Mouse (Mus musculus) heart, embryonic 11.5 days (tissue): ENCODE data around the gene Cypt4. TPM values are rescaled to one million over a fixed set of nuclear protein-coding genes. Genes with fewer than 3 reads are reported as not detected.
"Not testable (repeated sequence)": the region's sequence is repeated elsewhere in the genome, so short reads cannot be mapped to it uniquely, and the experiment has no call there.

ENCODE experiments used
- ATAC-seq: fragments of 200-750 bp; cut with Nextera tagmentation; replicated peaks from 2 replicates; pipeline ENCODE4 v1.8.0; 2017; ENCODE audit warnings: moderate library complexity; ENCODE audit not compliant: insufficient number of reproducible peaks, low FRiP score, low TSS enrichment
- H3K27ac ChIP-seq: fragments of 300-500 bp; sonication (generic); 2 replicates; pipeline ENCODE4 v1.5.1; 2014; ENCODE audit warnings: mild to moderate bottlenecking, low read depth, low read length
- H3K27me3 ChIP-seq: fragments of 300-500 bp; sonication (generic); 2 replicates; pipeline ENCODE4 v1.6.1; 2014; ENCODE audit warnings: mild to moderate bottlenecking, low read length, mixed read lengths; ENCODE audit not compliant: control insufficient read depth, insufficient read depth
- H3K36me3 ChIP-seq: fragments of 300-500 bp; sonication (generic); 2 replicates; pipeline ENCODE4 v1.6.1; 2014; ENCODE audit warnings: mild to moderate bottlenecking, low read length, moderate library complexity, mixed read lengths; ENCODE audit not compliant: control insufficient read depth, insufficient read depth
- H3K4me1 ChIP-seq: fragments of 300-500 bp; sonication (generic); 2 replicates; pipeline ENCODE4 v1.6.1; 2014; ENCODE audit warnings: low read length; ENCODE audit not compliant: control insufficient read depth, insufficient read depth
- H3K4me2 ChIP-seq: fragments of 300-500 bp; sonication (generic); 2 replicates; pipeline ENCODE4 v1.6.1; 2014; ENCODE audit warnings: mild to moderate bottlenecking, moderate library complexity
- H3K4me3 ChIP-seq: fragments of 300-500 bp; sonication (generic); 2 replicates; pipeline ENCODE4 v1.5.1; 2014; ENCODE audit warnings: low read depth, low read length
- H3K9ac ChIP-seq: fragments of 300-500 bp; sonication (generic); 2 replicates; pipeline ENCODE4 v1.6.1; 2014; ENCODE audit warnings: mild to moderate bottlenecking, low read depth, low read length, moderate library complexity
- H3K9me3 ChIP-seq: fragments of 300-500 bp; sonication (generic); replicated peaks from 2 replicates; pipeline ENCODE4 v1.6.1; 2016; ENCODE audit warnings: low read length; ENCODE audit not compliant: control insufficient read depth
- WGBS: fragments of 180-500 bp; shearing (Covaris S2); extraction: QIAGEN DNeasy Blood & Tissue Kit; methylation state at CpG from one replicate; pipeline ENCODE4 v1.1.7; 2014; ENCODE audit not compliant: insufficient replicate concordance; 5-methylcytosine and 5-hydroxymethylcytosine counted together
- polyA plus RNA-seq: library from polyadenylated mRNA; unstranded; fragments of >200 nt; fragmentation: Nextera tagmentation; extraction: Ambion mirVana; gene quantifications from 2 replicates; pipeline ENCODE4 v1.2.1, GENCODE M21; 2014

The Cypt4 gene
- polyA plus RNA-seq: not detected in 2 replicates

- Histone ChIP-seq H3K36me3 (no peaks in the 10 kb centered on the region), H3K27ac (no peak within 1 kb of the TSS), H3K9ac (no peak within 1 kb of the TSS), H3K9me3 (no peaks in the 10 kb centered on the region), H3K4me3 (no peak within 1 kb of the TSS), H3K4me2 (no peak within 1 kb of the TSS), H3K27me3 (no peaks in the 10 kb centered on the region), H3K4me1 (no peaks in the 10 kb centered on the region)
- ATAC-seq: no peak
- WGBS: 79% methylated on average over 5 of the region's 5 CpGs
Observed at GRCm38 (mm10) chr9:24624896-24625295, at the start of gene Cypt4. Gene Cypt4, plus strand, starts transcription at chr9:24625196.

- not testable (repeated sequence) for H3K27me3 ChIP-seq, H3K36me3 ChIP-seq, H3K4me3 ChIP-seq, H3K27ac ChIP-seq, H3K4me1 ChIP-seq, H3K9ac ChIP-seq, H3K4me2 ChIP-seq, H3K9me3 ChIP-seq, ATAC-seq
- WGBS: 40% methylated on average over 2 of the region's 2 CpGs
Observed at GRCm38 (mm10) chr9:24637341-24637740, 12.3 kb downstream of the Cypt4 start.

Other genes with a start within 250 kb of the Cypt4 start
- gene Dpy19l1, start 122.1 kb upstream of the Cypt4 start, polyA plus RNA-seq: 14.7 and 15.8 TPM in 2 replicates
- 0.15 and 0.23 TPM in 2 replicates for gene Dpy19l2, start 71.1 kb downstream of the Cypt4 start, polyA plus RNA-seq
- gene Tbx20, start 149.1 kb downstream of the Cypt4 start, polyA plus RNA-seq: 60.0 and 80.5 TPM in 2 replicates